Mouse (Mus musculus): ENCODE results near the gene Slc37a1.

Gene Slc37a1

DNA sequence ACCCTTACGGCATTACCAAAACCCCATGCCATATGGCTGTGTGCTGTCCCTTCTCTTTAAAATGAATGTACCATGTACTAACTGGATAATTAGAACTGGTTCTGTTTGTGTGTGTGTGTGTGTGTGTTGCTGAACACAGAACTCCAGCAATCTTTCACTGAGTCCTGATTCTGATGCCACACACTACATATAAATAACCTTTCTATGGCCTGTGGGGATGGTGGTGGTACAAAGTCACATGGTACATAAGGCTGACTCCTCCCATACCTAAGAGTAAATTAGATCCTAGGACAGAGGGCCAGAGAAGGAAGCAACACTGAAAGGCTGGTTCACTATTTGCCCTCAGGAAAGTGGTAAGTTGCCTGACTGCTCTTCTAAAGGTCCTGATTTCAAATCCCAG is at the start of gene Slc37a1:
TSS of gene Slc37a1 (plus strand) at position 301 of the 400 bp plus-strand sequence.
- DNase-seq: no peak

DNA sequence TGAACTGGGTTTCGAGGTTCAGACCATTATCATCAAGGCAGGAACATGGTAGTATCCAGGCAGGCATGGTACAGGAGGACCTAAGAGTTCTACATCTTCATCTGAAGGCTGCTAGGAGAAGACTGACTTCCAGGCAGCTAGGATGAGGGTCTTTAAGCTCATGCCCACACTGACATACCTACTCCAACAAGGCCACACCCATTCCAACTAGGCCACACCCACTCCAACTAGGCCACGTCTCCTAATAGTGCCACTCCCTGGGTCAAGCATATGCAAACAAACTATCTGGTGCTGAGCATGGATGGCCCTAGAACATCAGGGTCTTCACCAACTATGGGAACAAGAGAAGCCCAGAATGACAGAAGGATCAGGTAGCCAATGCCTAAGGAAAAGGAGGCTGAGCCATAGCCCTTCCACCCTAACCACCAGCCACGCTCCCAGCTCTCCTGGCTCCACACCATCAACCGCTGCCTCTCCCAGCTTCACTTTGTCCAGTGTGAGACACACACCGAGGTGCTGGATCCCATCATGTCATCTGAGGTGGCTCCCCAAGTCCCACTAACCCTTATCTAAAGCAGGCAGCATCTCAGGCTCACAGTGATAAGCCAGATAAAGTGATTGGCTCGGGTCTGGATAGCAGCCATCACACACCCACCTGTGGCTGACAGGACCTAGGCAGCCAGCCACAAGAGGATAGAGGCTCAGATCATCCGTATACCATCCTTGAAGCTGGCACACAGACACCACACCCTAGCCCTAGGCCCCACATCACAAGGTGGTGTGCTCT is 48.2 kb upstream of the Slc37a1 start:
- no peak for DNase-seq

- no peak for DNase-seq
Measured at GRCm38 (mm10) chr17:31241156-31241555, 45.4 kb upstream of the Slc37a1 start.

DNA sequence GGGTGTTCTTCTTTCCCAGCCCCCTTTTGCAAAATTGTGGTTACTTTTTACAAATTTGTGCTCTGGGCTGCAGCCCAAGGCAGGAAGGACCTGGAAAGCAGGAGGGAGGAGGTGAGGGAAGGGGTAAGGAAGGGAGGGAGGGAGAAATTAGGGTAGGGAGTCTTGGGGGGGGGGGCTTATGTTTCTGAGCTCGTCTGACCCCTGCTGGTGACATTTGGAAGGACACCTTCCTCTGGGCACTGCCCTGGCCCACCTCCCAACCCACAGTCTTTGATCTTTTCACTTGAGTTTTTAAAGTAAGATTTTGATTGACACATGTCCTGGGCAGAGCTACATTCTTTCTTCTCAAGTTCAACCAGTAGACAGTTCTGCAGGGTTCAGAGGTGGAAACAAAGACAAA is 43.8 kb upstream of the Slc37a1 start:
- DNase-seq: peak in 1 of 2 experiments; percentile 63

- DNase-seq: no peak
Measured at GRCm38 (mm10) chr17:31245321-31245720, 41.3 kb upstream of the Slc37a1 start.

- DNase-seq: no peak
Measured at GRCm38 (mm10) chr17:31247144-31247543, 39.4 kb upstream of the Slc37a1 start.

GRCm38 (mm10) chr17:31253951-31254350 is 32.6 kb upstream of the Slc37a1 start:
- DNase-seq: no peak

GRCm38 (mm10) chr17:31254463-31254931 is 32.1 kb upstream of the Slc37a1 start:
- peak; percentile 95 to 97 for DNase-seq

DNA sequence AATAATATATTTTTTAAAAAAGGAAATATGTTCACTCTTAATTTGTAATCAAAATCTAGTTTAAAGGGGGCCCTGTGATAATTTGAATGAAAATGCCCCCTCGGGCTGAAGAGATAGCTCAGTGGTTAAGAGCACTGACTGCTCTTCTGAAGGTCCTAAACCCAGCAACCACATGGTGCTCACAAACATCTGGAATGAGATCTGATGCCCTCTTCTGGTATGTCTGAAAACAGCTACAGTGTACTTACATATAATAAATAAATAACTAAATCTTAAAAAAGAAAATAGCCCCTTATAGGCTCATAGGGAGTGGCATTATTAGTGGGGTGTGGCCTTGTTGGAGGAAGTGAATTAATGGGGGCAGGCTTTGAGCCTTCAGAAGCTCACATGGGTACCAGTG is 29.4 kb upstream of the Slc37a1 start:
- DNase-seq: no peak

DNA sequence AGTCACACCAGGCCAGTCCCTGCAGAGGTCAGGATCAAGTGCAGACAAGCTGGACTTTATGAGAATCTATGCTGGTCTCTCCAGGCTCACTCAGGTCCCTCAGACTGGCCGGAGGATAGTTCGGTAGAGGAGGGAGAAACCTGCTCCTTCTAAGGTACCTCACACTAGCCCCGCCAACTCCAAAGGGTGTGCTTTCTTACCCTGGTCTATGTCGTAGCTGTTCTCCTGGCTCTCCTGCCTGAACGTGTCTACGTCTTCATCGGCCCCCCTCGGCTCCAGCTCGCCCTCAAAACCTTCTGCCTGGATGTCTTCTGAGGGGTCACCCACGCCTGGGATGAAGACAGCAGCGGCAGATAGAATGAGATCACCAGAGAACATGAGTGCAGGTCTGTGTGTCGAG is 28.7 kb upstream of the Slc37a1 start:
- DNase-seq: no peak

DNA sequence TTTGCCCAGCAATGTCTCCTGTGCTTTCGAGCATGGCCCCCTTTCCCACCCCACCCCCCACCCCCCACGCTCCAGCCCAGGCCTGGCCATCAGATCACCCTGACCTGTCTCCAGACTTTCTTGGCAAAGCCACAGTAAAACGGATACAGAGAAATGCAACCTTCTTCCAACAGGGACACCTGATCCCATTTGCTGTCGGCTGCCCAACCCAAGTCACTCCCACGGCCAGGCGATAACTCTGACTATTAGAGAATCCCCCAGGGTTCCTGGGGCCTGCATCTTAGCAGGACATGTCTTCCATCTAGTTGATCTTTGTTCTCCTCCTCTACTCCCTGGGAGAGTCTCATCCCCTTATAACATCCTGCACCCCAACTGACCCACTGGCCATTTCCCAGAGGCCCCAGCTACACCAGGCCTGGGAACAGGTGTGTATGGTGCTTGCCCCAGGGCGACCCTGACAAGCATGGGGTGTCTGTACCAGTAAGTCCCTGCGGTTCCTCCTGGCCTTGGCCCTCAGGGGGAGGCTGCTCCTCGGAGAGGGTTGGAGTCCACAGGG is 28.2 kb upstream of the Slc37a1 start:
- no peak for DNase-seq

DNA sequence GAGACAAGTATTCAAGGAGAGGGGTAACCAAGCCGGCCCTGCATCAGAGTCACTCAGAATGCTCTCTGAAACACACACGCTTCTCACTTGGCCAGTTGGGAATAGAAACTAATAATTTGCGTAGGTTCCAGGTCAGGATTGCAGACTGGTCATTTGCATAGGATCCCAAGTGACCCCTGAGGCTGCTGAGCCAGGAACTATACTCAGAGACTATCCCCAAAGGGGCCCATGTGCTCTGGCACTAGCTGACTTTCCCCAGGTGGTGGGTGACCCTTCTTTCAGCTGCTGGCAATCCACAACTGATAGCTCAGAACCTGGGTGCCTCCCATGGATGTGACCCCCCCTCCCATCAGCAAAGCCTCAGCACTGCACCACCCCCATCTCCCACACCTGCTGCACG is 27.4 kb upstream of the Slc37a1 start:
- DNase-seq: no peak

DNA sequence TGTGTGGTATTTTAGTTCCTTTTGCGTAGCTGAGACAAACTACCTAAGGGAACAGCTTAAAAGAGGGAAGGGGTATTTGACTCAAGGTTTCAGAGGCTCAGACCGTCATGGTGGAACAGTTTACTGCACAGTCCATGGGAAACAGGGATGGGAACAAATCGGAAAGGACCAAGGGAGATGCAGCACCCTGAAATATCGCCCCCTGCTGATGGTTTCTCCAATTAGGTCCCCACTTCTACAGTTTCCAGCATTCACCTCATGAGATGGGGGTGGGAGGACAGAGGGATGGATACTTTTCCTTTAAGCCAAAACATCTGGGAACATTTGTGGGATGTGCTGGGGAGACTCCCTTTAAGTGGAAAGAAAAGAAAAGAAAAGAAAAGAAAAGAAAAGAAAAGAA is 26.8 kb upstream of the Slc37a1 start:
- DNase-seq: no peak

GRCm38 (mm10) chr17:31260430-31260829 is 26.2 kb upstream of the Slc37a1 start:
- DNase-seq: peak; percentile 77 to 81

- DNase-seq: no peak
Measured at GRCm38 (mm10) chr17:31261352-31261751, 25.2 kb upstream of the Slc37a1 start.

DNA sequence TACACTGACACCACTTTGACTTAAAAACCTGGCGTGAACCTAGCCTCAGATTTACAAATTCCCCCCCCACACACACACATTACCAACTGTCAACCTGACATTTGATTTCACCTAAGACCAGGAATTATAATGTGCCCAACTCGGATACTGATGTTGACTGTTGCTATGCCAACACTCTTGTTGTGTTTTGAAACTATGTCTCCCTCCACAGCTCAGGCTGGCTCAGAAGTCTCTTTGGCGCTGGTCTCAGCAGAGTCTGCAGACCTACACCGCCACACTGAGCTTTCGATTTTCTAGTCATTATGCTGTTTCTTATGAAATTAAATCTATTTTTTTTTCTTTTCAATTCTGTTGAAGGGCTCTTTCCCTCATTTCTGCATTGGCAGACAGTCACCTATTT is 23.9 kb upstream of the Slc37a1 start:
- DNase-seq: no peak

GRCm38 (mm10) chr17:31263770-31264169 is 22.8 kb upstream of the Slc37a1 start:
- DNase-seq: no peak

- DNase-seq: no peak
Measured at GRCm38 (mm10) chr17:31264372-31264771, 22.2 kb upstream of the Slc37a1 start.

DNA sequence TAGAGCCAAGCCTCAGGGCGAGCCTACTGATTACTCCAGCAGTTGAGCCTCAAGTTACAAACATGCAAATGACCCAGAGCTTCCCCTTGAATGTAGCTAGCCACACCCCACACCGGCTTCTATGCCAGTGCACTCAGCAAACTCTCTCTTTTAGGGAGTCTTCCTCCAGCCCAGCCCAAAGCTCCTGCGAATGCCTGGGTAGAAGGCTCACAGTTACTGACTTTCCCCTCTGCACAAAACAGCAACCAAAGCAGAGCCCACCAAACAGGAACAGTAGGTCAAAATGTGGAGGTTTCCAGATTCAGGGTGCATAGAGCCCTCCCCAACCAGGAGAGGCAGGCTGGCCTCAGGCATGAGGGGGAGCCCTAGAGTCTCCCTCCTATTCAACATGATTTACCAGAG is 21.4 kb upstream of the Slc37a1 start:
- DNase-seq: no peak

DNA sequence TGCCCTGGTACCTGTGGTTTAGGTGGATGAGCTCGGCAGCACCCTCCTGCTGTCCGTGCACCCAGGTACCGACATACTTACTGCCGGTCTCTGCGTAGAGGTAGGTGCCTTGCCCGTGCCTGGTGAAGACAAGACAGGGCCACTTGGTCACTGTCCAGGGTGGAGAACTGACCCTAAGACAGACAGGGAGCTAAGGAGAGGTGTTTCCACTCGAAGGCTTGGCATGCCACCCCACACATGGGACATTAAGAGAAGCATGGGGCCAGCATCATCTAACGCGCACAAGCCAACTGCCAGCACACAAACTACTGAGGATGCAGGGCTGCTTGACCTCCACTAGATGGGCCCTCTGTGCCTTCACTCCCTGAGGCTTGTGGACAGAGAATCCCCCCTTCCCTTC is 20.8 kb upstream of the Slc37a1 start:
- DNase-seq: no peak

DNA sequence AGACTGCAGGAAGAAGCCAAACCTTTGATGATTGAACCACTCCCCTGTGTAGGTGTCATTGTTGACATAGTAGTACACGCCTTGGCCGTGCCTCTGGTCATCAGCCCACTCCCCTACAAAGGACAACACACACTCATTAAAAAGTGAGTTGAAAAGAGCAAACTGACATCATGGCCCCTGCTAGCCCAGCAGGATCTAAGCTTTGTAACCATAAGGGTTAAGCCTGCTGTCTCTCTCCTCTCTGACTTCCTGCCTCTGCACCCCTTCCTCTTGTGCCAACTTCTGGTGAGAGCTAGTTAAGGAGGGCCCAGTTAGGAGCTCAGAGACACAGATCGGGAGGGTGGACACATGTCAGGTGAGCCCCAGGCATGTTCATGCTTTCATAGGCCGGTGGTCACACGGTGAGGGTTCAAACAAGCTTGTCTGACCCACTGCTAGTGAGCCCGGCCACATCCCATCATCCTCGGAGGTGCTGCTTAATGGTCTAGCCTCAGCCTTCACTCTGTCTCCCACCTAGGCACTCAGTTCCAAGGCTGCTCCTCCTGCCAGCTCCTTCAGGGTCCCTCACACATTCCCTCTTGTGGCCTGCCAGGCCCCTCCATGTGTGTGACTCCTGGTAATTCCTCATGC is 20.2 kb upstream of the Slc37a1 start:
- DNase-seq: no peak

GRCm38 (mm10) chr17:31267138-31267537 is 19.5 kb upstream of the Slc37a1 start:
- DNase-seq: no peak

- DNase-seq: no peak
Measured at GRCm38 (mm10) chr17:31267603-31268002, 19.0 kb upstream of the Slc37a1 start.

DNA sequence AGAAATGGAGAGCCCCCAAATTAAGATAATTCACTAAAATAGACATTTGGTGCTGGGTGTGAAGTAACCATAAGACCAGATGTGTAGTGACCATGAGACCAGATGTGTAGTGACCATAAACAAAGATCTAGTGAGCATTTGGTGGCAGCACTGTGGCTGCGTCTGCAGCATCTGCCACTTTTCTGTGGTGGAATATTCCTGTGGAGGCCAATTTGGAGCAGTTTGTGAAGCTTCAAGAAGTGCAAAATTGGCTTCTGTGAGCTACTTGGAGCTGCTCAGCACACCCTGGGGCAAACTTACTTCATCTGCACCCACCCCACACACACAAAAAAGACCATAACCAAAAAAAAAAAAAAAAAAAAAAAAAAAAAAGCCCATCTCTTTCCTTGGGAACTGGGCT is 18.6 kb upstream of the Slc37a1 start:
- no peak for DNase-seq

All from cerebellum, postnatal 14 days (tissue).